Mouse (Mus musculus) urinary bladder, adult 2 months (tissue): ENCODE measurements around the gene Megf8. TPM values are rescaled to one million over a fixed set of nuclear protein-coding genes. Genes with fewer than 3 reads are reported as not detected.
"Not testable (repeated sequence)": the region's sequence is repeated elsewhere in the genome, so short reads cannot be mapped to it uniquely, and the experiment has no call there.

Experiments used
- DNase-seq: peaks from one replicate; pipeline ENCODE4 v3.0.0; 2022; ENCODE audit warnings: low spot score
- polyA plus RNA-seq: library from polyadenylated mRNA; depleted of rRNA; stranded (reverse); fragments of >200 nt; gene quantifications from 2 replicates; pipeline ENCODE4 v1.2.3, GENCODE M21; 2012

The Megf8 gene
- polyA plus RNA-seq, 1 experiment = 21.5 TPM

DNA sequence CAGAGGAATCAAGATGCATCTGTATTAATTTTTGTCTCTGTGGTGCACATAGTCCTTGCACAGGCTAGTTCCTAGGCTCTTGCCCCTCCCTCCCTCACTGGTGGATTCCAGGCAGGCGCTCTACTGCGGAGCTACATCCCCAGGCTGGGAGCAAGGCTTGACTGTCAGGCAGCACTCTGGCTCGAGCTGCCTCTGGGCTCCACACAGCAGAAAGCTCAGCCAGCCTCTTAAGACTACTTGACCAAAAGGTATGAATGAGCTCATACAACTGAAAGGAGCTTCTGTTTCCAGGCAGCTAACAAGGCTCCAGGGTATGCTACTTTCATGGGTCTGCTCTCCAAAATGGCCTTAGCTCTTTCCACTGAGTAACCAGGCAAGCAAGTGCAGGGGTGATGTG is 64.3 kb downstream of the Megf8 start:
- no peak for DNase-seq

GRCm38 (mm10) chr7:25382541-25382940 is 65.6 kb downstream of the Megf8 start:
- DNase-seq = no peak

DNA sequence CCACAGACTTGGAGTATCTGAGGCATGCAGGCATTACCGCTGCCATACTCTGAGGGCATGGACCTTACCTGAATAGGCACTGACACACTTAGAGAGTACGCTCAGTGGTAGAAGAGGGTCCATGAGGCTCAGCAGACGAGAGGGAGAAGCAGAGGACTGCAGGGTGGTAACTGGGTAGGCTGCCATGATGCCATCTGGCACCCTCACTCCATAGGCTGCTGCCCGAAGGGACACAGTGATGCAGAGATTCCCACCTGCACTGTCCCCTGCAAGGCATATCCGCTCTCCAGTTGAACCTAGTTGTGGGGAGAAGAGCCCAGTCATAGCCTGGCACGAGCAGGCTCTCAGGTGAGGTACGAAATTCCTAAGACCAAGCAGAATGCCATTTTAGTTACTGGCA is 66.4 kb downstream of the Megf8 start:
- DNase-seq = no peak

DNA sequence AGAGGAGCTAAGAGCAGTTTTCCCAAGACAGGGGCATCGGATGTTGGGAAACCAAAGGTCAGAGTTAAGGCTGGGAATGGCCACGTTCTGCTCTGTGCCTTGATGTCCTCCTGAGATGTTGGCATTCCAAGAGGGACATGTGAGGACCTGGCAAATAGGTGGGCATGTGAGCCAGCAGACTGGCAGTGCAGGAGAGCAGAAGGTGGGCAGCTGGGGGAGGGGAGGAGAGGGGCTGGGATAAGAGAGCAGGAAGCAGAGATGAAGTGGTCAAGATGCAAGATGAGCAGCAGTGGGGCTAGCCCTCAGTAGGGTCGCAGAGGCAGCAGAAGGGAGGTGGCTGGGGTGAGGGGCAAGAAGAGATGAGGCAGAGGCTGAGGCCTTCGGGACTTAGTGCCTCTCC is 66.9 kb downstream of the Megf8 start:
- no peak for DNase-seq

GRCm38 (mm10) chr7:25384318-25384717 is 67.4 kb downstream of the Megf8 start:
- no peak for DNase-seq

DNA sequence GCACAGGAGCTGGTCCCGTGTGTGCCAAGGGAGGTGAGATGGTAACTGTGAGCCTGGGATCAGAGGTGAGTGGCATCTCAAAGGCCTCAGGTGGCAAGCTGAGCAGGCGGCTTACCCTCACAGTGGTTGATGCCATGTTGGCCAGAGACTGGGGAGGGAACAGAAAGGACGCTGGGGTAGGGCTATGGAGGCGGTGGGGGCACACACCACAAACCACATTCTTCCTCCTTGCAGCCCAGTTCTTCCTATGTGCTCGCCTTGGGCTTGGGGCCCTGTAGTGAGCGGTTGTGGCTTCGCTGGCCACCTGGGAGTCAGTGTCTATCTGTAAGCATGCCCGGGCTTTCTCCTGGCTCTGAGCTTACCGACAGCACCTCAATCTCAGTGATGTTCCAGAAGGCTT is 67.9 kb downstream of the Megf8 start:
- no peak for DNase-seq

GRCm38 (mm10) chr7:25385259-25385658 is 68.3 kb downstream of the Megf8 start:
- peak; percentile 19 for DNase-seq

GRCm38 (mm10) chr7:25385850-25386555 is 69.0 kb downstream of the Megf8 start:
- peak; percentile 70 for DNase-seq

DNA sequence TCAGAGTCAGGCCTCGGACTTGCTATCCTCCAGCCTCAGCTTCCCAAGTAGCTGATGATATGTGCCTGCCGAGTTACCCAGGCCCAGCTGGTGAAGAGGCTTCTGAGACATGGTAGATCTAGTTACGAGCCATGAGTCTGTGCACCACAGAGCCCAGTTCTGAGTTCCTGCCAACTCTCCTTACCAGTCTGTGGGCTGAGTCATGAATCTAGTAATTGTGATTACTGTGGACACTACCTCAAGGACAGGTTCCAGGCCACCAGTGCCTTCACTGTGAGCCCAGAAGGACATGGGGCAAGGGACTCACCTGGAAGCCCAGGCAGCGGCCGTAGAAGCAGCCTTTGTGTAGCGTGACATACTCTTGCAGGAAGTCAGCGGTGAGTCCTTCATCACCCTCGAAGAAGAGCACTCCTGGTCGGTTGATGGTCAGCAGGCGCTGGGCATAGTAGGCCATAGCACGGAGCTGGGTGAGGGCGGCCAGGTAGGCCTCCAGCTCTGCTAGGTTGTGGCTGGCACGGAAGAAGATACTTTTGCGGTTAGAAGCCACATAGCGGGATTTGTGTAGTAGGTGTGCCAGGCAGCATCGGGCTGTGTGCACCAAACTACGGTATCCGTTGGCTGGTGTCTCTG is 71.0 kb downstream of the Megf8 start:
- DNase-seq = peak; percentile 20

DNA sequence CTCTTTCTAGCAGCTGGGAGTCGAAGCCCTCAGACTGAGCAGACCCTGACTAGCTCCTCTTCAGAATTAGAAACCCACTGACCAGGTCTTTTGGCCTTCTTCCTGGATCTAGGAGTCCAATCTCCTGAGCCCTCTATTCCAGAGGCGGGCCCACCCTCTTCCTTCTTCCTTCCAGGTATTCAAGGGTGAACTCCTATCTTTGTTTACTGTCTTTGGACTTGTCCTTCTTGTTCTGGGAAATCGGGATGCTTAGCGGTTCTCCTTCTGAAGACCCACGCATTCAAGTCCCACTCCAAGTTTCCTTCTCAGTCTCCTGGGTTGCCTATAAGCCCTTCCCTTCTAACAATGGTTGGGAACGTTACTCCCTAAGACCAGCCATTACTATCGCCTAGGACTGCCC is 72.0 kb downstream of the Megf8 start:
- no peak for DNase-seq

DNA sequence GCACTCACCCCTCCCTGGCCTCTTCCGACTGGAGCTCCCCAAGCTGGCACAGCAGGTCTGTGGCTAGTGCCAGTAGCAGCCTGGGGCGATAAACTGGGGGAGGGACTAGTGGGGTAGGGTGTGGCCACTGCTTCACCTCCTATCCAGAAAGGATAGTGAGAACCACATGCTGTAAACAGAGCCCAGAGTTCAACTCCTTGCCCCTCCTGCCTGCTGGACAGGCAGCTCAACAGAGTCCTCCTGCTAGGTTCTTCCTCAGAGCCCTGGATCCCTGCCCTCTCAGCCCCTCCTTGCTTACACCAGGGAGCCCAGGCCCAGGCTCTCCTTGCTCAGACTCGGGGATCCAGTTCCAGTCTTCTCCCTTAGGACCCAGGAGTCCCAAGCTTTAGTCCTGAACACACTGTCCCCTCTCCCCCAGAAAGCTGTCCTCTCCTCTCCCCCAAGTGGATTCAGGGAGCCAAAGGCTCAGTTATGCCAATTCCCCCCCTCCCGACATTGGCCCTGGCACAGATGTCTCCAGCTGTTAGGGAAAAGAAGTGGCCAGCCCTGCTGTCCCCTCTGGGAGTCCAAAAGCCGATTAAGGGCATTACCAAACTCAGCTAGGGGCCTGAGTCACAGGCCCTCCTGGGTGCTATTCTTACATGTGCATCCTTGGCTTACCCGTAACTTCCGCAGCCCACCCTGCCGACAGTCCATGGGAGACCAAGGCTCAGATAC is 73.2 kb downstream of the Megf8 start:
- DNase-seq = peak; percentile 66

DNA sequence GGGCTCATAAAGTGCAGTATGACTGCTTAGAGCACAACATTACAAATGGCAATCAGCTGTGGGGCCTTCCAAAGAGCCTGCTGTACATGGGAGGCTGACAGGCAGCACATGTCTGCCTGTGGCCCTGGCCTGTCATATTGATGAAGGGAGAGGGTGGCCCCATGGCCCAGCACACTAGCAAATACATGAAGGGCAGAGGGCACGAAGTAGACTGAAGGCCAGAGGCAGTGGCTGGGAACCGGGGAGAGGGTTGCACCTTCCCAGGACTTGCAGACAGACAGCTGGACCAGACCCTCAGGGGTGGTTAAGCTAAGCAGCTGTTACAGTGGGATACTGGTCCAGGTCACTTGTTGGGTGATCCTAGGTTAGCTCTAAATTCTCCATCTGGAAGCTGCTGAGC is 74.0 kb downstream of the Megf8 start:
- peak; percentile 20 for DNase-seq

- DNase-seq = peak; percentile 19
Observed at GRCm38 (mm10) chr7:25391856-25392453, 75.0 kb downstream of the Megf8 start.

DNA sequence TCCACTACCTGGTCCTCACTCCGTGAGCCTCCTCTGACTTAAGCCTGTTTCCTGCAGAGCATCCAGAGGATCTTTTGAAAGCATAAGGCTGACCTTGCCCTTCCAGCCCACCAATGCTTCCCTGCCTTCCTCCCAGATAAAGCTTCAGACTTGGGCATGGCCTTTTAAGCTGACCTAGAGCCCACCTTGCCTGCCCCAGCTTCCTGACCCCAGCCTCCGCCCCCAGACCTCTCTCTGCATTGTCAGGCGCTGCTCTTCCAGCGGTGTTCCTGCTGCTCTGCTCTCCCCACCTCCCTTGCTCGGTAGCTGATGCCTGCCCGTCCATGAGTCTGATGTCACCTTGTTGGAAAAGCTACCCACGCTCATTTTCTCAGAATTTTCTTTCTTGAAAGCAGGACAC is 75.9 kb downstream of the Megf8 start:
- no peak for DNase-seq

- peak; percentile 19 for DNase-seq
Observed at GRCm38 (mm10) chr7:25393451-25394210, 76.7 kb downstream of the Megf8 start.

DNA sequence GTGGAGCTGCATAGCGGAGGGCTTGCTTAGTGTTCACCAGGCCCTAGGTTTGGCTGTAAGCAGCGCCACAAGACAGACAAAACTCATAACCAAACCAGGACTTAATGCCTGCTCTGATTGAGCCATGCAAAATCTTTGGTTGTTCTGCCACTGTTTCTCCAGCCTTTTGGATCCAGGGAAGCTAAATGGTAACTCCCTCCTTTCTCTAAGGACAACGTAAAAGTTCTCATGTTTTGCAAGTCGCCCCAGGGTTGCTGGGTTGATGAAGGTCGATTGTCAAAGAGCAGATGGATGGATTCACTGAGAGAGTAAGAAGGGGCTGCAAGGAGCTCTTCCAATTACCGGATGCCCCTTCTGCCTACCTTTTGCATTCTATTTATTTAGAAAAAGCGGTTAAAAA is 77.8 kb downstream of the Megf8 start:
- peak; percentile 19 for DNase-seq

DNA sequence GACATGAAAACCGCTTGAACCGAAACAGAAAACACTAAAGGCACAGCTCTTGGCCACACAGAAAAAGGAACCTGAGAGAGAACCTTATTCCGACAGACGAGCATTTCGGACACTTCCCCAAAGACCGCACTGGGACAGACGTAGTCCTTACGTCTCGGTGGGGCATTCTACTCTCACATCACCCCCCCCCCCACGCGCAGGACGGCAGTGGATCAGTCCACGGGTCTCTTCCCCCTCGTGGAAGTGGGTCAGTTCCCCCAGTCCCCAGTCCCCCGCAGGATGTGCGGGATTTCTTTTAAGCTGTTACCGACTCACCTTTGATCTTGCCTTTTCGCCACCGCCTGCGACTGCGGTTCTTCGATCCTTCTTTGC is 78.2 kb downstream of the Megf8 start:
- no peak for DNase-seq

DNA sequence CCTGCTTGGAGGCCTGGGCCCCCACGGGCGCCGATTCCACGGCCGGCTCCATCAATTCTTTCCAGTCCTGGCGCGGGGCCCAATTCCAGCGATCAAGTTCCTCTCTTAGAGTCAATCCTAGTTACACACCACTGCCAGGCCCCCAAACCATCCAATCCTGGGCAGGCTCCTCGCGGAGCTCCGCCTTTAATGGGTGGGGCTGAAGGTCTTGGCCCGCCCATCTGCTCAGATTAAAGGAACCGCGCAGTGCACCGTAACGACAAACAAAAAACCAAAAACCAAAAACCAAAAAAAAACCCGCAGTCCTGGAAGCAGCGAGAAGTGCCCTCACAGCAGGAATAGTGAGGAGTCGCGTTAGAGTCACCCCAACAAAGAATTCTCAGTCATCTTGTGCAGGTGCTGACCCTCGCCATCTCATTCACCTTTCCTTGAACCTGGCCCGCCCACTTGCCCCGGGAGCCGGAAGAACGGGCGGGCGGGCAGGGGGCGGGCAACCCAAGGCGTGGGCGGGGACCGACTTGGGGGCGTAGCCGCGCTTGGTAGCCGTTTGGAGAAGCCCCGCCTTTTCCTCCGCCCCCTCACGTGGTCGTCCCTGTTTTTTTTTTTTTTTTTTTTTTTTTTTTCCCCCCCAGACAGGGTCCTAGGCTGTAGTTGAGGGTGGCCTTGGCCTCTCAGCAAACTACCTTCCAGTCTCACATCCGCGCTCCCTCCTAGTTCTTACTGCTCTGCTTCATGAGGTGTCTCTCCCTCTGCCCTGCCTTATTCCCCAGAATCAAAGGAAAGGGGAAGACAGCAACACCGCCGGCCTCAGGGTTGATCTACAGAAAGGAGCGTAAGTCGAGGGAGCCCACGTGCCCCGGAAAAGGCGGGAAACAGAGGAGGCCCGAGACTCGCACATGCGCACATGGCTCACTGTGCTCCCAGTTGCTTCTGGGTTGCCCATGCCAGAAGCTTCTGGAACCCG is 78.9 kb downstream of the Megf8 start:
- DNase-seq = peak; percentile 87

DNA sequence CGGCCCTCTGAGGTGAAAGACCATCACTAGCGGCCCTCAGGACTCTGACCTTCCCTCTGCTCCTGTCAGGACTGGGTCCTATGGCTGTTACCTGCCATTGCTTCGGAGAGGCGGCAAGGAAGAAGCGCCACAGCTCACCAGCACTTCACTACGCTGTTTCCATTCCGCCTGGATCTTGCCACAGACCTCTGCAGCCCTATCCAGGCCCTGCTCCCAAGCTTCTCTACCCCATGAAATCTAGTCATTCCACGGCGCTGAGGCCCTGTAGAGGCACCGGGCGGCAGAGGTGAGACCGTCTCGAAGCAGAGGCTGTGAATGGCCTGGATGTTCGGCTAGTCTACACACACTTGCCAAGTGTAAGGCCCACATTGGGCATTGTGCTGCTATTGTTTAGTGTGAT is 79.7 kb downstream of the Megf8 start:
- DNase-seq = peak; percentile 26

DNA sequence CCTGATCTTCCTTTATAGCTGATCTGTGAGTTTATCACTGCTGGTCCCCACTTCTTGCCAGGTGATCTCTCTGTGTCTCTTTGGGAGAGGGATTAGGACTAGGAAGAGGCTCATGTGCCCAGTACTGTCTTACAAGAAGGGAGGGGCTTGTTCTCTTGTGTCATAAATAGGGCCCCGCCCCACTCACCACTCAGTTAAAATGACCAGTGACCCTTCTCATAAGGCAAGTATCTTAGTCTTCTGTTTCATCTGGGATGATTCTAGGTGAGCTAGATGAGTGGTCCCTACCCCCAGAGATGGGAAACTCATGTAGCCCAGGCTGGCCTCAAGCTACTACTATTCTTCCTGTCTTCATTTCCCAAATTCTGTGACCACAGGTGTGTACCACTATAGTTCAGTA is 81.6 kb downstream of the Megf8 start, which contains the start of gene Lipe:
Lipe (minus strand) TSS at position 101 of the 400 bp plus-strand sequence.
- DNase-seq = no peak

DNA sequence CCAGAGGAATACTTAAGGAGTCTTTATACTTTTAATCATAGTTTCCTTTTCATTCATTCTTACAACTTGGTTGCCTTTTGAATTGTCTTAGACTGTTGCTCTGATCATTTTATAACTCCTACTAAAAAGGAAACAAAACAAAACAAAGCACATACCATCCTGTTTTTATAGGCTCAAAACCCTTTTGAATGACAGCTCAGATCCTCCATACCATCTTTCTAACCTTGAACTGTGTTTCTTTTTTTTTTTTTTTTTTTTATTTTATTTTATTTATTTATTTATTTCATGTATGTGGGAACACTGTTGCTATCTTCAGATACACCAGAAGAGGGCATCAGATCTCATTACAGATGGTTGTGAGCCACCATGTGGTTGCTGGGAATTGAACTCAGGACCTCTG is 82.1 kb downstream of the Megf8 start:
- DNase-seq = not testable (repeated sequence)
